Mouse (Mus musculus) gastrocnemius, postnatal 4 days (tissue): Measurements from ENCODE around the gene Pfpl. TPM values are rescaled to one million over a fixed set of nuclear protein-coding genes. Genes with fewer than 3 reads are reported as not detected.

ENCODE experiments used
- DNase-seq, 2 experiments: peaks; one replicate each; pipeline ENCODE4 v3.0.0; 2021 to 2022; ENCODE audit warnings: low spot score in 2 of 2, mixed read lengths in 2 of 2
- total RNA-seq, 2 experiments: library from RNA; stranded (reverse); gene quantifications; 2 replicates each; pipeline ENCODE4 v1.2.3; 2021

Pfpl gene
- total RNA-seq, 2 experiments from 2014 or later, result not detected

DNA sequence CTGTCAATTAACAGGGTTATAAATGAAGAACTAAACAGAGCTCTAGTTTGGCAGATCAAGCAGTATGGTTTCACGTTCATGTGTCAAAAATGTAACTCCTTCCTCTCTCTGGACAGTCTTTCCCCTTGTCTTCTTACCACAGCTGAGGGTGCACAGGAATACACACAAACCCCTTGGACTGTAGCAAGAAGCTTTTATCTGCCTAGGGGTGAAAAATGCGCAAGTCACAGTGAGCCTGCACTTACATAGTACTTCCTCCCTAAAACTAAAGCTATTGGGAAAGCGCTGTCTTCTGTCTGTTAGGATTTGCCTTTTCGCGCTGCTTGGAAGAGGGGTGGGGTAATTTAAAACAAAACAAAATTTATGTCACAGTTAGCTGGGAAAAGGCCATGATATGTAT lies 36.4 kb downstream of the Pfpl start:
- no peak for DNase-seq

DNA sequence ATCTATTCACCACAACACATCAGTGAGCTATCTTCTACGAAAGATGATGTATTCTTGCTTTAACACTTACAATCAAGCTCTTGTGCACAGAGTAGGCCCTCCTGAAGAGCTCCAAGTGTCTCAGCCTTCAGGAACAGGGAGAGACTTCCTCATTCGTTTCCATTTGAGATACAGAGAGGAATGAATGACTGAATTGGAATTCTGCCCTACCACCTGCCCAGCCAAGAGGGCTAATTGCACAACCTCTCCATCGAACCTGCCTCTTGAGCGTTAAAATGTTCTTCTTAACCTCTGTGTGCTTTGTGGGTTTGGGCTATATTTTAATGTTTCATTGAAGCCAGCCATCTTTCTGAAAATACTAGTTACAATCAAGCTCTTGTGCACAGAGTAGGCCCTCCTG lies 37.0 kb downstream of the Pfpl start:
- DNase-seq, result no peak

DNA sequence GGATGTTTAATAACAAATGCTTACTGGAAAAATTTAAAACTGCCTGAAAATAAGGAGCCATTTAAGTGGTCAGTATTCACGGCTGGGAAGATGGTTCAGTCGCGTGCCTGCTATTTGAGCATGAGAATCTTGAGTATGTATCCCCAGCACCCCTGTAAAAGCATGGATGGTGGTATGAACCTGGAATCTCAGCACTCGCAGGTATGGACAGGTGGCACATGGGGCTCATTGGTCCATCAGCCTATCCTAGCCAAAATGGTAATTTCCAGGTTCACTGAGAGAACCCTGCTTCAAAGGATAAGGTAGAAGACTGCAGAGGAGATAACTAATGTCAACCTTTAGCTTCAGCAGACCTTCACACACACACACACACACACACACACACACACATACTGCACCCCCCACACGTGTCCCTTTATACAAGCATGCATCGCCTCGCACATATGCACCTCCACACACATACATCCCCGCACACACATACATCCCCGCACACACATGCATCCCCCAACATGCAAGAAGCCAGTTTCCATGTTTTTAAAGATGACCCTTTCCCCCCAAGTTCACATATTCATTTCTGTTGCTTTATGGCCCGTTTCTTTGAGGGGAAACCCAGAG lies 37.9 kb downstream of the Pfpl start:
- no peak for DNase-seq

DNA sequence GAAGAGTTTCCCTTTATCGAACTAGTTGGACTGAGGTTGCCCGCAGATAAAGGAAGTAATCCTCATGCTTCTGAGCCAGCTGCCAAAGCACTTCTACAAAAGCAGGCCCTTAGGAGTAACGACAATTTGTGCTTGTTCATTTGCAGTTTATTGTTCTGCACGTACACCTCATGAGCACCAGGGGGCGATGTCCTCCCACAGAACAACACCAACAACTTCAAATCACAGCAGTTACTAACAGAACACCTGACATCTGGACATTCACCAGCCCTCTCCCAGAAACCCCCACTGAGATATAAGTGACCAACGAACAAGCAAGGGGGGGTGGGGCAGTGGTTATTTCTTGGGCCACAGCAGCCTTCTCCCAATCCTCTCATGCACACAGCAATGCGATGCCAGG lies 38.5 kb downstream of the Pfpl start:
- DNase-seq, result peak in 1 of 2 experiments; percentile 46

- DNase-seq, result no peak
These were observed 39.7 kb downstream of the Pfpl start for GRCm38 (mm10) chr19:12467436-12467835.

DNA sequence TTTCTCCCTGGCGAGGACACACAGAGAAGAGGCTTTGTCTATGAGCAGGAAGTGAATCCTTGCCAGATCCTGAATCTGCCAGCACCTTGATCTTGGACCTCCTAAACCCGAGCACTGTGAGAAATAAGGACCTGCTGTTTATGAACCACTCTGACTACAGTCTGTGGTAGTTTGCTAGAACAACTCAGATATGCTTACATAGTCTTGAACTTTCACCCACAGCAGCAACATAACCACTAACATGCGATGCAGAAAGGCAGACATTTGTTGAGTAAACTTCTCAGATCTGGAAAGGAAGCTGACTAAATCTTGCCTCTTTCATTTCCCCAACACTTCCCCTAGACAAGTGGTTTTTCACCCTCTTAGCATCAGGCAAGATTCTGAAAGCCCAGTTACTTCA lies 44.2 kb downstream of the Pfpl start:
- no peak for DNase-seq

- no peak for DNase-seq
These were observed 44.8 kb downstream of the Pfpl start for GRCm38 (mm10) chr19:12472381-12472976.

DNA sequence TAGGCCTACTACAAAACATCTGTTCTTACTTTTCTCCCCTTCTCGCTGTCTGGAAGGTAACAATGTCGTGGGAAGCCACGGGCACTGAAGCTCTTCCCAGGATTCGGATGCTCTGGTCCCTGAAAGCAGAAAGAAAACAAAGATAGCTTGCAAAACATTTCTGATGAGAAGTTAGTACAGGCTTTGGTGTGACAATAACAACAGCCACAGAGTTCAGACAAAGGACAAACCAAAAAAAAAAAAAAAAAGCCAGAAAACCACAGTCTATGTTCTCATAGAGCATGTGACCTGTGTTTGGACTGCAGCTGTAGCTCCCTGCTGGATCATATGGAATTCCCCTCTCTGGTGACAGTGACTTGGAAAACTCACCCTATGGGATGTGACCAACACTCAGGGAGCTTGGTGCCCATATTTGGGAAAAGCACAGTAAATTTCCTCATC lies 45.5 kb downstream of the Pfpl start:
- DNase-seq, result no peak

DNA sequence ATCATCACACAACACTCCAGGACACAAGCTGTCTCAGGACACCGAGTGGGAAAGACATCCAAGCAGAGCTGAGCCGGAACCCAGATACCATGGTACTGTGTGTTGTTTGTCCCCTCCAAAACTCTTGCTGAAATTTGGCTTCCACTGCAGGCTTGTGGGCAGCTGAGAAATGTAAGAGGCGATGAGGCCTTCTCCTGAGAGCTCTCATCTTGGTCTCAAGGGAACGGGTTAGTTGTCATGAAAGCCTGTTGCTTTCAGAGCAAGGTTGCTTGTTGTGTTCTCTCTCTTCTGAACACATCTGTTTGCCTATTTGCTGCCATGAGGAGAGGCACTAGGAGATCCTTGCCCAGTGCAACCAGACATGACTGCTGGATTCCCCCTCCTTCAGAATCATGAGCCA lies 46.2 kb downstream of the Pfpl start:
- DNase-seq, result no peak

- peak; percentile 72 to 91 for DNase-seq
These were observed 47.9 kb downstream of the Pfpl start for GRCm38 (mm10) chr19:12475380-12476250.

- no peak for DNase-seq
These were observed 49.1 kb downstream of the Pfpl start for GRCm38 (mm10) chr19:12476721-12477270.

- no peak for DNase-seq
These were observed 50.7 kb downstream of the Pfpl start for GRCm38 (mm10) chr19:12478369-12478768.

Other genes starting within 250 kb of the Pfpl start
- not detected for gene Olfr1431, start 227.3 kb upstream of the Pfpl start, total RNA-seq
- gene Olfr1432, start 195.3 kb upstream of the Pfpl start, total RNA-seq, result not detected
- not detected for gene Olfr262, start 186.2 kb upstream of the Pfpl start, total RNA-seq
- gene Olfr235, start 166.9 kb upstream of the Pfpl start, total RNA-seq, result not detected
- not detected for gene Olfr1434, start 148.1 kb upstream of the Pfpl start, total RNA-seq
- not detected for gene Olfr1436, start 128.8 kb upstream of the Pfpl start, total RNA-seq
- gene Olfr1437, start 102.8 kb upstream of the Pfpl start, total RNA-seq, result not detected
- not detected for gene Olfr1438-ps1, start 92.0 kb upstream of the Pfpl start, total RNA-seq
- not detected for gene Olfr1440, start 40.6 kb upstream of the Pfpl start, total RNA-seq
- not detected for gene Olfr1441, start 10.5 kb upstream of the Pfpl start, total RNA-seq
- 1 to 10 TPM; 3.7 to 3.9 TPM for gene Mpeg1, start 32.9 kb downstream of the Pfpl start, total RNA-seq
- 10 to 100 TPM; 33.2 to 37.5 TPM for gene Dtx4, start 73.5 kb downstream of the Pfpl start, total RNA-seq
- gene Fam111a, start 117.8 kb downstream of the Pfpl start, total RNA-seq, result 10 to 100 TPM; 21.3 to 21.5 TPM
- gene Gm4952, start 172.1 kb downstream of the Pfpl start, total RNA-seq, result 1 to 10 TPM in 1 of 2 experiments, not detected in 1; 1.0 TPM
- gene Glyat, start 205.4 kb downstream of the Pfpl start, total RNA-seq, result not detected
- gene Olfr1442, start 242.5 kb downstream of the Pfpl start, total RNA-seq, result not detected